Mouse (Mus musculus) naive thymus-derived CD4-positive, alpha-beta T cell, adult 5 months (primary cell): Measurements from ENCODE around the gene Lnpep. TPM values are rescaled to one million over a fixed set of nuclear protein-coding genes. Genes with fewer than 3 reads are reported as not detected.

Source experiments
- polyA plus RNA-seq: library from polyadenylated mRNA; unstranded; fragments of 100-300 nt; shearing (Covaris generic); gene quantifications from one replicate; pipeline ENCODE4 v1.2.1, GENCODE M21; 2017

The Lnpep gene
- 63.3 TPM for polyA plus RNA-seq

DNA sequence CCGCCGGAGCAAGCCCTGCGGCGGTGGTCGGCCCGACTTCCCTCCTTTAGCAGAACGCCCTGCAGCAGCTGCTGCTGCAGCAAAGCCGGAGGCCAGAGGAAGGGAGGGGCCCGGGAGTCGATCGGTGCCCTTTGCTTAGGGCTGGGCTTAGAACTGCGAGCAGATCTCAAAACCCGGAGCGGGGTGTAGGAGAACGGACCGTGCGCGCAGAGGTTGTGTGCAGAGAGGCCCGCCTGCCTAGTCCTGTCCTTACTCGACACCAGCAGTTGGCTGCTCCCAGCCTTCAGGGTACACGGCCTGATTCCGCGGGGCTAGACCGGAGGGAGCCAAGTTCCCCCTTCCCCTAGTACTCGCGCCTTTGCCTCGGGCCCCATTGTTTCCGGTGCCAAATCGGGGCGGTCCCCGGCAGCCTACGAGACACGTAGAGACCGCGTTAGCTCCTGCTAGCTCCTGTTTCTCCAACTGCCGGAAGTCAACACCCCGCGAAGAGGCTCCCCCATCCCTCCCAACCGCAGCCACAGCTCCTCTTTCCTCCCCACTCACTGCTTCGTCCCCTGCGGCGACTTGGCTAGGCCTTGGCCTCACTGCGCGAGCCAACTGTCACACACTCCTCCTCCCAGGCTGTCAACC, at the start of gene Lnpep:
Lnpep (minus strand) TSS at position 94 of the 630 bp plus-strand sequence.

Other genes starting within 250 kb of the Lnpep start
- gene Lix1, start 222.4 kb downstream of the Lnpep start, polyA plus RNA-seq, result 0.12 TPM
- not detected for gene Vmn2r90, start 78.7 kb upstream of the Lnpep start, polyA plus RNA-seq
- 3.5 TPM for gene Spaca6, start 202.1 kb upstream of the Lnpep start, polyA plus RNA-seq
- not detected for gene Has1, start 230.2 kb upstream of the Lnpep start, polyA plus RNA-seq